Mouse (Mus musculus) embryonic facial prominence, embryonic 12.5 days (tissue): ENCODE results near the gene Katna1. TPM values are rescaled to one million over a fixed set of nuclear protein-coding genes. Genes with fewer than 3 reads are reported as not detected.

Experiments
- ATAC-seq: fragments of 200-750 bp; cut with Nextera tagmentation; 2 replicates; pipeline ENCODE4 v1.8.0; 2017; ENCODE audit not compliant: insufficient number of reproducible peaks, insufficient read depth, low FRiP score, low TSS enrichment
- H3K27ac ChIP-seq: fragments of 300-500 bp; sonication (generic); 2 replicates; pipeline ENCODE4 v1.5.1; 2016; ENCODE audit warnings: mild to moderate bottlenecking
- H3K27me3 ChIP-seq: fragments of 300-500 bp; sonication (generic); 2 replicates; pipeline ENCODE4 v1.6.1; 2016; ENCODE audit warnings: mild to moderate bottlenecking, moderate library complexity
- H3K36me3 ChIP-seq: fragments of 300-500 bp; sonication (generic); 2 replicates; pipeline ENCODE4 v1.6.1; 2016; ENCODE audit warnings: mild to moderate bottlenecking
- H3K4me1 ChIP-seq: fragments of 300-500 bp; sonication (generic); 2 replicates; pipeline ENCODE4 v1.6.1; 2016
- H3K4me2 ChIP-seq: fragments of 300-500 bp; sonication (generic); replicated peaks from 2 replicates; pipeline ENCODE4 v1.6.1; 2016; ENCODE audit warnings: mild to moderate bottlenecking, moderate library complexity
- H3K4me3 ChIP-seq: fragments of 300-500 bp; sonication (generic); 2 replicates; pipeline ENCODE4 v1.5.1; 2016; ENCODE audit warnings: mild to moderate bottlenecking
- H3K9ac ChIP-seq: fragments of 300-500 bp; sonication (generic); 2 replicates; pipeline ENCODE4 v1.6.1; 2016; ENCODE audit warnings: mild to moderate bottlenecking, moderate library complexity
- H3K9me3 ChIP-seq: fragments of 300-500 bp; sonication (generic); 2 replicates; pipeline ENCODE4 v1.6.1; 2016; ENCODE audit warnings: mild to moderate bottlenecking, moderate library complexity
- WGBS: fragments of 180-500 bp; shearing (Covaris S2); methylation state at CpG from one replicate; pipeline ENCODE4 v1.1.7; 2016; 5-methylcytosine and 5-hydroxymethylcytosine counted together
- polyA plus RNA-seq: library from polyadenylated mRNA; unstranded; fragments of >200 nt; fragmentation: Nextera tagmentation; extraction: Ambion mirVana; gene quantifications from 2 replicates; pipeline ENCODE4 v1.2.1, GENCODE M21; 2016

Katna1 gene
- polyA plus RNA-seq, 1 experiment from 2014 or later: 64.7 TPM

- Histone ChIP-seq H3K4me1 (peaks cover 7% of the 10 kb centered on the region; the same call in 1 of the 2 replicates), H3K4me2 (peak overlapping the region; percentile 69), H3K27me3 (no peaks in the 10 kb centered on the region), H3K27ac (peak overlapping the region; percentile 60; the same call in 1 of the 2 replicates), H3K4me3 (peak overlapping the region; percentile 99), H3K9ac (peak overlapping the region; percentile 89), H3K36me3 (peaks cover 11% of the 10 kb centered on the region), H3K9me3 (no peaks in the 10 kb centered on the region)
- under 1% methylated on average over 73 of the region's 77 CpGs for WGBS
- ATAC-seq: peak; percentile 82
Measured at GRCm38 (mm10) chr10:7780238-7781176, 54.7 kb downstream of the Katna1 start.

- peaks cover 7% of the 10 kb centered on the region; the same call in 1 of the 2 replicates for H3K4me1 ChIP-seq
- peak overlapping the region; percentile 99 for H3K4me3 ChIP-seq
- no peak overlapping the region for H3K27ac ChIP-seq
- H3K9ac ChIP-seq: no peak overlapping the region
- no peak for ATAC-seq
- H3K9me3 ChIP-seq: no peaks in the 10 kb centered on the region
- no peaks in the 10 kb centered on the region for H3K27me3 ChIP-seq
- peak overlapping the region; percentile 69 for H3K4me2 ChIP-seq
- H3K36me3 ChIP-seq: peaks cover 11% of the 10 kb centered on the region
- 56% methylated on average over 3 of the region's 3 CpGs for WGBS
Measured at GRCm38 (mm10) chr10:7781214-7781613, 55.4 kb downstream of the Katna1 start.

GRCm38 (mm10) chr10:7787319-7787718 lies 61.5 kb downstream of the Katna1 start:
- no peak overlapping the region for H3K4me3 ChIP-seq
- no peak overlapping the region for H3K27ac ChIP-seq
- H3K27me3 ChIP-seq: no peaks in the 10 kb centered on the region
- H3K4me1 ChIP-seq: no peaks in the 10 kb centered on the region
- WGBS: 49% methylated on average over 2 of the region's 2 CpGs
- H3K9ac ChIP-seq: no peak overlapping the region
- peaks cover 17% of the 10 kb centered on the region for H3K36me3 ChIP-seq
- no peak for ATAC-seq
- no peak overlapping the region for H3K4me2 ChIP-seq
- no peaks in the 10 kb centered on the region for H3K9me3 ChIP-seq

GRCm38 (mm10) chr10:7792254-7792750 lies 66.5 kb downstream of the Katna1 start:
- Histone ChIP-seq H3K4me1 (peaks cover 9% of the 10 kb centered on the region), H3K27me3 (no peaks in the 10 kb centered on the region), H3K9ac (peak overlapping the region; percentile 80), H3K27ac (peak overlapping the region; percentile 50; the same call in 1 of the 2 replicates), H3K36me3 (peaks cover 29% of the 10 kb centered on the region), H3K4me3 (peak overlapping the region; percentile 95), H3K4me2 (peak overlapping the region; percentile 86), H3K9me3 (no peaks in the 10 kb centered on the region)
- under 1% methylated on average over 10 of the region's 10 CpGs for WGBS
- ATAC-seq: no peak

GRCm38 (mm10) chr10:7792751-7793385 lies 67.1 kb downstream of the Katna1 start, which contains the start of the genes Ginm1 and Ppil4:
Gene Ginm1, minus strand, starts transcription at chr10:7792824.
Gene Ppil4, plus strand, starts transcription at chr10:7792891.
- no peaks in the 10 kb centered on the region for H3K27me3 ChIP-seq
- H3K4me1 ChIP-seq: peaks cover 9% of the 10 kb centered on the region
- H3K9ac ChIP-seq: peak within 1 kb of the TSS; percentile 80
- WGBS: under 1% methylated on average over 52 of the region's 52 CpGs
- peak within 1 kb of the TSS; percentile 86 for H3K4me2 ChIP-seq
- peak within 1 kb of the TSS; percentile 50; the same call in 1 of the 2 replicates for H3K27ac ChIP-seq
- H3K9me3 ChIP-seq: no peaks in the 10 kb centered on the region
- H3K4me3 ChIP-seq: peak within 1 kb of the TSS; percentile 95
- peak; percentile 74 for ATAC-seq
- peaks cover 34% of the 10 kb centered on the region for H3K36me3 ChIP-seq

- no peak overlapping the region for H3K4me3 ChIP-seq
- H3K27ac ChIP-seq: no peak overlapping the region
- no peaks in the 10 kb centered on the region for H3K27me3 ChIP-seq
- 90% methylated on average over 3 of the region's 3 CpGs for WGBS
- H3K9ac ChIP-seq: no peak overlapping the region
- no peak for ATAC-seq
- peaks cover 68% of the 10 kb centered on the region for H3K36me3 ChIP-seq
- no peak overlapping the region for H3K4me2 ChIP-seq
- H3K9me3 ChIP-seq: no peaks in the 10 kb centered on the region
- no peaks in the 10 kb centered on the region for H3K4me1 ChIP-seq
Measured at GRCm38 (mm10) chr10:7801258-7801657, 75.5 kb downstream of the Katna1 start.

- no peaks in the 10 kb centered on the region for H3K4me1 ChIP-seq
- H3K36me3 ChIP-seq: peaks cover 58% of the 10 kb centered on the region
- H3K27ac ChIP-seq: no peak overlapping the region
- no peak overlapping the region for H3K4me2 ChIP-seq
- no peaks in the 10 kb centered on the region for H3K27me3 ChIP-seq
- 89% methylated on average over 2 of the region's 2 CpGs for WGBS
- no peak for ATAC-seq
- H3K9ac ChIP-seq: no peak overlapping the region
- H3K4me3 ChIP-seq: no peak overlapping the region
- H3K9me3 ChIP-seq: no peaks in the 10 kb centered on the region
Measured at GRCm38 (mm10) chr10:7802519-7803140, 76.8 kb downstream of the Katna1 start.

GRCm38 (mm10) chr10:7809937-7810336 lies 84.1 kb downstream of the Katna1 start:
- Histone ChIP-seq H3K27me3 (no peaks in the 10 kb centered on the region), H3K4me3 (no peak overlapping the region), H3K36me3 (peaks cover 39% of the 10 kb centered on the region), H3K9ac (no peak overlapping the region), H3K4me1 (no peaks in the 10 kb centered on the region), H3K4me2 (no peak overlapping the region), H3K9me3 (no peaks in the 10 kb centered on the region), H3K27ac (no peak overlapping the region)
- ATAC-seq: no peak
- WGBS: 47% methylated on average over 2 of the region's 2 CpGs

Other genes starting within 250 kb of the Katna1 start
- 7.3 and 7.7 TPM in 2 replicates for gene Lrp11, start 136.2 kb upstream of the Katna1 start, polyA plus RNA-seq
- gene Nup43, start 58.5 kb upstream of the Katna1 start, polyA plus RNA-seq: 62.0 and 64.2 TPM in 2 replicates
- 124 and 126 TPM in 2 replicates for gene Pcmt1, start 44.9 kb upstream of the Katna1 start, polyA plus RNA-seq
- 9.5 and 10.2 TPM in 2 replicates for gene Lats1, start 44.8 kb upstream of the Katna1 start, polyA plus RNA-seq
- 65.8 and 78.4 TPM in 2 replicates for gene Ginm1, start 66.8 kb downstream of the Katna1 start, polyA plus RNA-seq
- gene Ppil4, start 66.9 kb downstream of the Katna1 start, polyA plus RNA-seq: 42.7 and 47.3 TPM in 2 replicates
- gene Zc3h12d, start 106.5 kb downstream of the Katna1 start, polyA plus RNA-seq: 0.05 and 0.10 TPM in 2 replicates
- gene Tab2, start 230.2 kb downstream of the Katna1 start, polyA plus RNA-seq: 26.4 TPM in 2 replicates